Mouse (Mus musculus) neural tube, embryonic 14.5 days (tissue): ENCODE results near the gene Vars2. TPM values are rescaled to one million over a fixed set of nuclear protein-coding genes. Genes with fewer than 3 reads are reported as not detected.

Source experiments
- ATAC-seq: fragments of 200-750 bp; cut with Nextera tagmentation; 2 replicates; pipeline ENCODE4 v1.8.0; 2017; ENCODE audit warnings: low read depth, mild to moderate bottlenecking, moderate TSS enrichment, moderate library complexity
- H3K27ac ChIP-seq: fragments of 300-500 bp; sonication (generic); 2 replicates; pipeline ENCODE4 v1.5.1; 2014; ENCODE audit warnings: low read depth, mild to moderate bottlenecking, control low read depth, low read length, moderate library complexity, mixed read lengths
- H3K27me3 ChIP-seq: fragments of 300-500 bp; sonication (generic); 2 replicates; pipeline ENCODE4 v1.6.1; 2014; ENCODE audit warnings: low read length; ENCODE audit not compliant: control insufficient read depth, insufficient read depth
- H3K36me3 ChIP-seq: fragments of 300-500 bp; sonication (generic); 2 replicates; pipeline ENCODE4 v1.6.1; 2014; ENCODE audit warnings: low read length, mixed read lengths; ENCODE audit not compliant: control insufficient read depth, insufficient read depth
- H3K4me1 ChIP-seq: fragments of 300-500 bp; sonication (generic); 2 replicates; pipeline ENCODE4 v1.6.1; 2014; ENCODE audit warnings: low read length; ENCODE audit not compliant: control insufficient read depth, insufficient read depth
- H3K4me2 ChIP-seq: fragments of 300-500 bp; sonication (generic); 2 replicates; pipeline ENCODE4 v1.6.1; 2014; ENCODE audit warnings: mild to moderate bottlenecking, low read depth, low read length, control low read depth
- H3K4me3 ChIP-seq: fragments of 300-500 bp; sonication (generic); 2 replicates; pipeline ENCODE4 v1.5.1; 2014; ENCODE audit warnings: low read depth, low read length, control low read depth, mixed read lengths
- H3K9ac ChIP-seq: fragments of 300-500 bp; sonication (generic); replicated peaks from 2 replicates; pipeline ENCODE4 v1.6.1; 2014; ENCODE audit warnings: low read depth, mild to moderate bottlenecking, control low read depth, low read length, mixed read lengths
- H3K9me3 ChIP-seq: fragments of 300-500 bp; sonication (generic); 2 replicates; pipeline ENCODE4 v1.6.1; 2016; ENCODE audit warnings: low read length; ENCODE audit not compliant: control insufficient read depth
- WGBS: fragments of 180-500 bp; shearing (Covaris S2); extraction: QIAGEN DNeasy Blood & Tissue Kit; methylation state at CpG from one replicate; pipeline ENCODE4 v1.1.7; 2014; 5-methylcytosine and 5-hydroxymethylcytosine counted together
- polyA plus RNA-seq: library from polyadenylated mRNA; unstranded; fragments of >200 nt; fragmentation: Nextera tagmentation; extraction: Ambion mirVana; gene quantifications from 2 replicates; pipeline ENCODE4 v1.2.1, GENCODE M21; 2014

Vars2 gene
- polyA plus RNA-seq, 1 experiment from 2014 or later, result 11.7 TPM

DNA sequence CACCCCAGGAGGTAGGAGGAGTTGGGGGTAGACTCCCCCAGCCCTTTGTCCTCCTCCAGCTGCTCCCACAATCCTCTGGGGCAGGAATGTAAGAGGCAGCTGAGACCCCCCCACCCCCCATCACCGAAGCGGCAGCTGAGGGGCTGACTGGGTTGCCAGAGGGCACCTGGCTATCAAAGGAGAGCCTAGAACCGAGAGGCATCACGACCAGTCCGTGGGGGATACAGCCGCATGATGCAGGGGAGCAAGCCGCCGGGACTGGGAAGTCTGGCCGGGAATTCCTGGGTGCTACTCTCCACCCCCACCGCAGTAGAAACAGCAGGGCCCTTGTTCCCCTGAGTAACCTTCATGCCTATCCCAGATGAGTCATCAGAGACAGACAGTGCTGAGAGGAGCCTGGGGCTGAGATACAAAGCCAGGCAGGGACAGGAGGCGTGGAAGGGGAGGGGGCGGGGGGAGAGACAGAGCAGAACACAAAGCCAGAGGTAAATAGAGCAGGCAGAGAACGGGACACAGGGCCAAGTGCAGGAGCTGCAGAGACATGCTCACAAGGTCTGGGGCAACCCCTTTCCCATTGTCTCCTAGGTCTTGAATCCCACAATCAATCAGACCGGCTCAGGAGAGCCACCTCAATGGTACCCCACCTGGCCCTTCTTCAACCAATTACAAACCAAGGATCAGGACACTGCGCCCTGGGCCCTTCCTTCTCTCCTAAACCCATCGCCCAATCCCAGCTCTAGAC, 30.5 kb upstream of the Vars2 start:
- no peaks in the 10 kb centered on the region for H3K9me3 ChIP-seq
- H3K27me3 ChIP-seq, result no peaks in the 10 kb centered on the region
- H3K9ac ChIP-seq, result peak overlapping the region; percentile 44
- peak overlapping the region; percentile 33 for H3K4me3 ChIP-seq
- peaks cover 22% of the 10 kb centered on the region for H3K4me1 ChIP-seq
- WGBS, result 1% methylated on average over 16 of the region's 16 CpGs
- peak overlapping the region; percentile 89 for H3K4me2 ChIP-seq
- H3K27ac ChIP-seq, result peak overlapping the region; percentile 98
- H3K36me3 ChIP-seq, result peaks cover 8% of the 10 kb centered on the region; the same call in 1 of the 2 replicates
- peak; percentile 73 for ATAC-seq

DNA sequence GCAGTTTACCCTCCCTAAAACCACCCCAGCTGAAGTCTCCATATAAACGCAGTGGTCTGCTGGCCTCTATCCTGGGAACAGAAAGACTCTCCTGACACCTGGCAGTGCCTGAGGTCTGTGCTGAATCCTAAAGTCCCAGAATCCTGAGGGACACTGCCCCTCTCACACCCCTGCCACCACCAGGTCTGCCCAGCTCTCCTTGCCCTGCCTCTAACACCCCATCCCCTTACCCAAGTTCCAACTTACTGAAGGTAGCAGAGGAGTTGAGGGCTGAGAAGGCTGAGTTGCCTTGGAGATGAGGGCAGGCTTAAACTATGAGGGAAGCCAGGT, 30.0 kb upstream of the Vars2 start:
- ATAC-seq, result no peak; the same call in 1 of the 2 replicates
- 6% methylated on average over 1 of the region's 1 CpGs for WGBS
- H3K9ac ChIP-seq, result peak overlapping the region; percentile 44
- H3K36me3 ChIP-seq, result peaks cover 13% of the 10 kb centered on the region
- H3K27ac ChIP-seq, result peak overlapping the region; percentile 98
- no peaks in the 10 kb centered on the region for H3K27me3 ChIP-seq
- H3K4me1 ChIP-seq, result peaks cover 22% of the 10 kb centered on the region
- H3K4me2 ChIP-seq, result peak overlapping the region; percentile 89
- no peaks in the 10 kb centered on the region for H3K9me3 ChIP-seq
- H3K4me3 ChIP-seq, result peak overlapping the region; percentile 33

DNA sequence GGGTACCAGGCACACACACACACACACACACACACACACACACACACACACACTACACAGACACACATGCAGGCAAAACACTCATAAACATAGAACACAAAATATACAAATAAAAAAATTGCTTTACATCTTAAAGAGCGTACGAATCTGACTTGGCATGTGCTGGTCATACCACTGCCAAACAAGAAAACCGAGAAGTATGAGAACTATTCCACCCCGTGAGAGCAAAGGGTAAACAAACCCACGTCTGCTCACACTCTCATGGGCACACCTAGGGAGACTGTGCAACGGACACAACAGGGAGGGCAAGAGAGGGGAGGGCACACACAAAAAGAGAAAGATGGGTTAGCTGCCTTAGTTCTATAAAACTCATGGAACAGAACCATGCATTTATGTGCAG, 29.3 kb upstream of the Vars2 start:
- H3K36me3 ChIP-seq, result peaks cover 20% of the 10 kb centered on the region
- peak overlapping the region; percentile 98; the same call in 1 of the 2 replicates for H3K27ac ChIP-seq
- WGBS, result 61% methylated on average over 6 of the region's 6 CpGs
- peak overlapping the region; percentile 33 for H3K4me3 ChIP-seq
- ATAC-seq, result no peak
- peak overlapping the region; percentile 44; the same call in 1 of the 2 replicates for H3K9ac ChIP-seq
- H3K4me1 ChIP-seq, result peaks cover 17% of the 10 kb centered on the region
- H3K9me3 ChIP-seq, result no peaks in the 10 kb centered on the region
- H3K27me3 ChIP-seq, result no peaks in the 10 kb centered on the region
- peak overlapping the region; percentile 89 for H3K4me2 ChIP-seq

DNA sequence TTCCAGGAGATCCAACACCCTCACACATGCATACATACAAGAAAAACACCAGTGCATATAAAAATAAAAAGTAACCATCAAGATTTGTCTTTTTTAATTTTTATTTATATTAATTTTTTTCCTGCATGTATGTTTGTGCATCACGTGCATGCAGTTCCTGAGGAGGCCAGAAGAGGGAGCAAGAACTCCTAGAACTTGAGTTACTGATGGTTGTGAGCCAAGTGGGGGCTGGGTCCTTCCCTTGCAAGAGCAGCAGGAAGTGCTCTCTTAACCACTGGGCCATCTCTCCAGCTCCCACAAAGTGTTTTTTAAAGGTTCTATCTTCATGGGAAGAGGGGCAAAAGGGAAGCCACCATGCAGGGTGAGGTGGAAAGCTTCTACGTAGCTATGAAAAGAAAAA, 27.9 kb upstream of the Vars2 start:
- 90% methylated on average over 2 of the region's 2 CpGs for WGBS
- Histone ChIP-seq H3K4me2 (no peak overlapping the region), H3K9ac (no peak overlapping the region), H3K9me3 (no peaks in the 10 kb centered on the region), H3K36me3 (peaks cover 32% of the 10 kb centered on the region), H3K4me3 (no peak overlapping the region), H3K4me1 (peaks cover 16% of the 10 kb centered on the region), H3K27me3 (no peaks in the 10 kb centered on the region), H3K27ac (no peak overlapping the region)
- no peak for ATAC-seq

DNA sequence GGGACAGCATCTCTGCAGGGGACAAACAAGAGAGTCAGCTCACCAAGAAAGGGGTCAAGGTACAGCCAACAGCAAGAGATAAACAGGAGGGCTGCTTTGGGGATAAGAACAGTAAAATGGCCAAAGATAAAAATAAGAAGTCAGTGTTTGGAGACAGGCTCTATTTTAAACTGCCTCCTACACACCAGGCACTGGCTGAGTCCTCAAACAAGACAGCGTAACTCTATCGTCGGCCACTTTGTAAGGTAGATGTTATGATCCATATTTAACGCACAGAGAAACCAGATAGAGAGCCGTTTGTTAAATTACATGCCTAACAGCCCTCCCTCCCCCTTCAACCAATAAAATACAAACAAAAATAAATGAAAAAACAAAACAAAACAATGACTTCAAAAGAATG, 26.5 kb upstream of the Vars2 start:
- H3K27me3 ChIP-seq, result no peaks in the 10 kb centered on the region
- H3K4me3 ChIP-seq, result no peak overlapping the region
- no peaks in the 10 kb centered on the region for H3K9me3 ChIP-seq
- H3K9ac ChIP-seq, result no peak overlapping the region
- no peak overlapping the region for H3K4me2 ChIP-seq
- 96% methylated on average over 5 of the region's 5 CpGs for WGBS
- no peak for ATAC-seq
- H3K27ac ChIP-seq, result no peak overlapping the region
- peaks cover 45% of the 10 kb centered on the region for H3K36me3 ChIP-seq
- H3K4me1 ChIP-seq, result peaks cover 16% of the 10 kb centered on the region

DNA sequence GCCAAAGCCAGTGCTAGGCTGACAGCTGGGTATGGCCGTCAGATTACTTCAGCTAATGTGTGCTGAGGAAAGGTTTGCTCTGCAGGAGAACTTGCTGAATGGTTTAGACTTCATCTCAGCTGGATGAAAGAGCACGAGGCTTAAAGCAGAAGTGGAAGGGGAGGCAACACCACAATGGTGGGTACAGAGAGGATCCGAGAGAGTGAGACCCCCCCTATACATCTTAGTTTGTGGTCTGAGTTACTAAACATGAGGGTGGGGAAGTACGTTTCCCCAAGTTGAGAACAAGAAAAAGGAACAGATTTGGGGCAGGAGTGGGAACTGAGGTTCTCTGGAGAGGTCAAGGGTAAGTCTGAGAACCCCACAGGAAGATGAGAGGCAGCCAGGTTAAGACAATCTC, 25.0 kb upstream of the Vars2 start:
- WGBS, result 89% methylated on average over 4 of the region's 4 CpGs
- H3K4me2 ChIP-seq, result no peak overlapping the region
- no peak overlapping the region for H3K4me3 ChIP-seq
- peaks cover 7% of the 10 kb centered on the region for H3K4me1 ChIP-seq
- peaks cover 60% of the 10 kb centered on the region for H3K36me3 ChIP-seq
- H3K9me3 ChIP-seq, result no peaks in the 10 kb centered on the region
- no peak overlapping the region for H3K27ac ChIP-seq
- ATAC-seq, result no peak
- H3K9ac ChIP-seq, result no peak overlapping the region
- H3K27me3 ChIP-seq, result no peaks in the 10 kb centered on the region

DNA sequence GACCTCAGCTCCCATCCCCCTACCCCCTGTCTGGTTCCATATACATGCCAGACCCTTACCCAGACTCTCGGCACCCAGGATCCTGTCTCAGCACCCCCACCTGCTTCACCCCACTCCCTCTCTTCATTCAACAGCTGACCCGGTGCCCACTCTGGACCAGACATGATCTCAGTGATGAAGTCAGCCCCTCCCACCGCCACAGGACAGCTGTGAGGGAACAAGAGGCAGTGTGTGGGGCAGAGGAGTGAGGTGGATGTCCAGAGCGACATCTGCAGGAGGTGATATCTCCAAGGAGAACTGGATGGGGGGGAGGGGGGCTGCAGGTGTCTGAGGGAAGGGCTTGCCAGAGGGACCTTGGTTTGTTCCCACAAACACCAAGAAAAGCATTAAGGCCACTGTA, 24.4 kb upstream of the Vars2 start:
- Histone ChIP-seq H3K4me1 (peaks cover 2% of the 10 kb centered on the region; the same call in 1 of the 2 replicates), H3K4me3 (no peak overlapping the region), H3K9me3 (no peaks in the 10 kb centered on the region), H3K9ac (no peak overlapping the region), H3K4me2 (no peak overlapping the region), H3K36me3 (peaks cover 65% of the 10 kb centered on the region), H3K27ac (no peak overlapping the region), H3K27me3 (no peaks in the 10 kb centered on the region)
- WGBS, result 89% methylated on average over 4 of the region's 4 CpGs
- ATAC-seq, result no peak

GRCm38 (mm10) chr17:35689936-35690645, 22.7 kb upstream of the Vars2 start:
- H3K4me2 ChIP-seq, result no peak overlapping the region
- WGBS, result 91% methylated on average over 18 of the region's 18 CpGs
- no peak overlapping the region for H3K9ac ChIP-seq
- no peak overlapping the region for H3K27ac ChIP-seq
- H3K9me3 ChIP-seq, result no peaks in the 10 kb centered on the region
- ATAC-seq, result no peak
- no peaks in the 10 kb centered on the region for H3K4me1 ChIP-seq
- H3K27me3 ChIP-seq, result no peaks in the 10 kb centered on the region
- H3K4me3 ChIP-seq, result no peak overlapping the region
- peaks cover 76% of the 10 kb centered on the region for H3K36me3 ChIP-seq
